Mouse (Mus musculus) gastrocnemius, adult 2 months (tissue): ENCODE data around the gene Rps6ka5. TPM values are rescaled to one million over a fixed set of nuclear protein-coding genes. Genes with fewer than 3 reads are reported as not detected.

Experiments used
- DNase-seq: peaks from one replicate; pipeline ENCODE4 v3.0.0; 2022
- H3K27ac ChIP-seq: fragments of 200-600 bp; 2 replicates; pipeline ENCODE4 v1.8.1; 2022; ENCODE audit warnings: mild to moderate bottlenecking
- H3K4me3 ChIP-seq: fragments of 200-600 bp; 2 replicates; pipeline ENCODE4 v1.8.1; 2022; ENCODE audit warnings: mild to moderate bottlenecking, moderate library complexity
- CTCF ChIP-seq: fragments of 200-600 bp; IDR thresholded peaks from 2 replicates; pipeline ENCODE4 v1.8.1; 2022; ENCODE audit warnings: antibody characterized with exemption, mild to moderate bottlenecking, moderate library complexity
- intact Hi-C: fragments of 180-260 bp; cut with DNase I; formaldehyde crosslinking; loops from one replicate; pipeline ENCODE4 v1.15.1; 2025
- total RNA-seq, 2 experiments: library from RNA; stranded (reverse); gene quantifications; 2 replicates each; pipeline ENCODE4 v1.2.3; 2021

Gene Rps6ka5
- total RNA-seq, 2 experiments from 2014 or later, result 11.1 to 11.8 TPM

- TF ChIP-seq CTCF, result peak; percentile 56
- DNase-seq, result peak; percentile 34
- Histone ChIP-seq H3K27ac (no peak overlapping the region), H3K4me3 (no peak overlapping the region)
- intact Hi-C loops, result no loop called here
Measured at GRCm38 (mm10) chr12:100606733-100607132, 120.0 kb downstream of the Rps6ka5 start.

DNA sequence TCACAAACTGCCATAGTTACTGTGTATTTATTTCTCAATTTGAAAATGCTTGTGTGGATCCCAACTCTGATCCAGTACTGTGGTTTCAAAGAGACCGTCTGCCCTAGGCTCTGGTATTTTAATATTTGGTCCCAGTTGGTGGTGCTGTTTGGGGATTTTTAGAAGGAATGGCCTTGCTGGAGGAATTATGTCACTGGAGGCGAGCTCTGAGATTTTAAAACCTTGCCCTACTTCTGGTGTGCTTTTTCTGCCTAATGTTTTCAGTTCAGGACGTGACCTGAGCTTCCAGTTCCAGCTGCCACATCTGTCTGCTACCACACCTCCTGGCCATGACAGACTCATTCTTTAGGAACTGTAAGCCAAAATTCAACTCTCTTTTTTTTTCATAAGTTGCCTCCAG, 121.2 kb downstream of the Rps6ka5 start:
- Histone ChIP-seq H3K4me3 (no peak overlapping the region), H3K27ac (no peak overlapping the region)
- intact Hi-C loops, result loop anchor here (2.0 kb wide), 2 partner anchors 27 to 235 kb away; no protein-coding TSS in a partner anchor
- DNase-seq, result no peak
- TF ChIP-seq CTCF, result no peak

DNA sequence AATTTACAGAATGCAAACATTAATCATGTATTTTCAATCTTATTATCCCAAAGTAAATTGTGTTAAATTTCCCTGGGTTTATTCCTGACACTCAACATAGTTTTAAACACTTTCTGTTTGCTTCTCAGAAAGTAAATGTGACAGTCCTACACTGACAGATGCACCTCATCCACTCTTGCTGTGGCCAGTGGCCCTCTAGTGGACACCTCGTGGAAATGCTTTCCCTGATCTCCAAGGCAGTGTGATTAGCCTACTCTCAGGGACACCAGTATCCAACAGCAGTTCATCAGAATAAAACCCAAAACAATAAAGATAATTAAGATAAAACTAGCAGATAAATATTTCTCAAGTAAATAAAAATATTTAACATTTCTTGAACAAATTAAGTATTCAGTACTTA, 122.2 kb downstream of the Rps6ka5 start:
- intact Hi-C loops, result loop anchor here (2.0 to 5.0 kb wide), 3 partner anchors 26 to 442 kb away; no protein-coding TSS in a partner anchor
- Histone ChIP-seq H3K4me3 (no peak overlapping the region), H3K27ac (no peak overlapping the region)
- DNase-seq, result peak; percentile 43
- peak; percentile 93 for TF ChIP-seq CTCF

GRCm38 (mm10) chr12:100594700-100595099, 132.1 kb downstream of the Rps6ka5 start:
- TF ChIP-seq CTCF, result no peak
- no peak for DNase-seq
- no peak overlapping the region for H3K27ac ChIP-seq
- H3K4me3 ChIP-seq, result no peak overlapping the region
- intact Hi-C loops, result no loop called here

- Histone ChIP-seq H3K4me3 (no peak overlapping the region), H3K27ac (no peak overlapping the region)
- no peak for DNase-seq
- intact Hi-C loops, result no loop called here
- no peak for TF ChIP-seq CTCF
Measured at GRCm38 (mm10) chr12:100586601-100587000, 140.2 kb downstream of the Rps6ka5 start.

DNA sequence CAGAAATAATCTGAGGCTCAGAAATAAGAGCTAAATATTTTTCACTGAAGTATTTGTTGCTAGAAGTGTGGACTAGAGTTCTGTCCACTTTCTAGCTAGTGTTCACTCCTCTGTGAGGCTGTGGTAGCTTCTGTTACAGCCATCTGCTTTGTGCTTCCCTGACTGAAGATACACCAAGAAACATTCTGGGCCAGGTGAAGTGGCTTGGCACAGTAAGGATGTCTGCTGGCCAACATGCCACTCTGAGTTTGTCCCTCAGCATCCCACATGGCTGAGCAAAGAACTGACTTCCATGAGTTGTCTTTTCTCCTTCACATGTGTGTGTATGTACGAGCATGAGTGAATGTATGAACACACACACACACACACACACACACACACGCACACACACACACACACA, 147.6 kb downstream of the Rps6ka5 start:
- H3K27ac ChIP-seq, result no peak overlapping the region
- intact Hi-C loops, result loop anchor here (2.0 to 5.0 kb wide), 3 partner anchors 26 to 348 kb away; no protein-coding TSS in a partner anchor
- DNase-seq, result no peak
- TF ChIP-seq CTCF, result no peak
- H3K4me3 ChIP-seq, result no peak overlapping the region

GRCm38 (mm10) chr12:100578291-100578690, 148.5 kb downstream of the Rps6ka5 start:
- Histone ChIP-seq H3K4me3 (no peak overlapping the region), H3K27ac (no peak overlapping the region)
- intact Hi-C loops, result loop anchor here (2.0 to 5.0 kb wide), 3 partner anchors 27 to 349 kb away; no protein-coding TSS in a partner anchor
- peak; percentile 79 for TF ChIP-seq CTCF
- no peak for DNase-seq

DNA sequence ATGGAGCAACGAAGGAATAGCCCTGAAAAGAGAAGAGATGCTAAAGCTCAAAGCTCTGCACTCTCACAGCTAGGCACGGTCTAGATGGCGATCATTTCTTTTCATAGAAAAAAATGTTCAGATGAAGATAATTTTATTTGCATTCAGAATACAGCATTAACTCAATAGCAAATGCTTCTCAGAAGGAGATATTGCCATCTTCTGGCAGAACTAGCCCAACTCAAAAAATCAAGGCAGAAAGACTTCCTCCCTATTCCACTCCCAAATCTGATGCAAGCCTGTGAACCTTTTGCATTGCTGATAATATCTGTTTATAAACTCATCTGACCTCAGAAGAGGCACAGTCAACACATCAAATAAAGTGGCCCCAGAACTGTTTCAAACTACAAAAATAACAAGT, 151.0 kb downstream of the Rps6ka5 start:
- intact Hi-C loops, result loop anchor here (5.0 kb wide), 1 partner anchor 352 kb away; no protein-coding TSS in a partner anchor
- DNase-seq, result no peak
- H3K4me3 ChIP-seq, result no peak overlapping the region
- TF ChIP-seq CTCF, result peak; percentile 47
- no peak overlapping the region for H3K27ac ChIP-seq

- H3K4me3 ChIP-seq, result no peak overlapping the region
- no peak for DNase-seq
- intact Hi-C loops, result no loop called here
- peak overlapping the region; percentile 28; the same call in 1 of the 2 replicates for H3K27ac ChIP-seq
- no peak for TF ChIP-seq CTCF
Measured at GRCm38 (mm10) chr12:100570522-100571072, 156.2 kb downstream of the Rps6ka5 start.

GRCm38 (mm10) chr12:100568831-100569230, 158.0 kb downstream of the Rps6ka5 start:
- TF ChIP-seq CTCF, result no peak
- no peak overlapping the region for H3K27ac ChIP-seq
- no peak overlapping the region for H3K4me3 ChIP-seq
- no peak for DNase-seq
- intact Hi-C loops, result no loop called here

GRCm38 (mm10) chr12:100568105-100568504, 158.7 kb downstream of the Rps6ka5 start:
- no peak for TF ChIP-seq CTCF
- H3K4me3 ChIP-seq, result no peak overlapping the region
- intact Hi-C loops, result no loop called here
- no peak for DNase-seq
- H3K27ac ChIP-seq, result no peak overlapping the region

DNA sequence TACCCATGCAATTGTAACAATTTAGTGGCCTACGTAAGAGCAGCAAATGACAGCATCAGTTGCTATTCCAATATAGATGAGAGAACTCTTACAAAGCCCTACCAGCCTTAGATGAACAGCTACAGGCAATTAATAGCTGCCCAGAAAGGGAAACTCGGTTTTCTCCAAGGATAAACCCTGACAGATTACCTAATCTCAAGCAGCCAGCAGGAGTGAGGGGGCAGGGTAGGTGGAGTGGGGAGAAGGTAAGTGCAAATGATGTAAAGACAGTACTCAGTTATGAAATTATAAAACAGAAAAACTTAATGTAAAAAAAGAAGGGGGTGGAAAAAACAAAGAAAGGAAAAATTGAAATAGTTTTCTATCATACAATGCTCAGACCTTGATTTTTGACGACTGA, 159.2 kb downstream of the Rps6ka5 start:
- Histone ChIP-seq H3K27ac (no peak overlapping the region), H3K4me3 (no peak overlapping the region)
- intact Hi-C loops, result no loop called here
- TF ChIP-seq CTCF, result no peak
- no peak for DNase-seq

DNA sequence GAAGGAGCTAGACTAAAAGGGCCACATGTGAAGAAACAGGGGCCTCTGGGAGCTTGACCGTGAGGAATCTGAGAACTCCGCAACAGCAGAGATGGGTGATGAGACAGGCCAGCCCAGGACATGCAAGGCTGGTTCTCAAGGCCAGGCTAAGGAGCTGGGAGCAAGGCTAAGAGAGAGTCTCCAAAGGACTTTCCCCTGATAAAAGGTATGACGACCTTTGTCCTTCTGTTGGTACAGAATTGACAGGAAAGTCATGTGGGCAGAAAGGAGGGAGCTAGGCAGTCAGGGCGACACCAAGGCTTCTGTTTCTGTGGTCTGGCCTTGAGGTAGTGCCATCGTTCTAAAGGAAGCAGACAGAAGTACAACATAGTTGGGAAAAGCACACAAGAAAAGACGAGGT, 173.1 kb downstream of the Rps6ka5 start:
- no peak for DNase-seq
- H3K27ac ChIP-seq, result no peak overlapping the region
- no peak overlapping the region for H3K4me3 ChIP-seq
- TF ChIP-seq CTCF, result no peak
- intact Hi-C loops, result no loop called here

GRCm38 (mm10) chr12:100551972-100552371, 174.8 kb downstream of the Rps6ka5 start:
- intact Hi-C loops, result no loop called here
- H3K27ac ChIP-seq, result no peak overlapping the region
- H3K4me3 ChIP-seq, result no peak overlapping the region
- DNase-seq, result no peak
- TF ChIP-seq CTCF, result no peak
